Mouse (Mus musculus): ENCODE measurements around the gene Ddx6. TPM values are rescaled to one million over a fixed set of nuclear protein-coding genes. Genes with fewer than 3 reads are reported as not detected.
A peak's percentile ranks its signal among the peaks of the same experiment; 100 is the strongest.
"Not testable (repeated sequence)": the region's sequence is repeated elsewhere in the genome, so short reads cannot be mapped to it uniquely, and the experiment has no call there.

Ddx6 gene
- total RNA-seq, 2 experiments from 2014 or later: 57.4 to 60.7 TPM

GRCm38 (mm10) chr9:44593221-44593620 lies 11.5 kb upstream of the Ddx6 start:
- intact Hi-C loops (cut with DNase I): no loop called here
- DNase-seq: no peak

GRCm38 (mm10) chr9:44593886-44594285 lies 10.8 kb upstream of the Ddx6 start:
- DNase-seq: no peak
- intact Hi-C loops (cut with DNase I): no loop called here

- no peak for DNase-seq
- intact Hi-C loops (cut with DNase I): no loop called here
Measured at GRCm38 (mm10) chr9:44594901-44595536, 9.7 kb upstream of the Ddx6 start.

GRCm38 (mm10) chr9:44595537-44595930 lies 9.2 kb upstream of the Ddx6 start:
- DNase-seq: no peak
- intact Hi-C loops (cut with DNase I): no loop called here

- intact Hi-C loops (cut with DNase I): no loop called here
- no peak for DNase-seq
Measured at GRCm38 (mm10) chr9:44597742-44598141, 7.0 kb upstream of the Ddx6 start.

- intact Hi-C loops (cut with DNase I): no loop called here
- no peak for DNase-seq
Measured at GRCm38 (mm10) chr9:44598899-44599495, 5.7 kb upstream of the Ddx6 start.

- no peak for DNase-seq
- intact Hi-C loops (cut with DNase I): no loop called here
Measured at GRCm38 (mm10) chr9:44599616-44600015, 5.1 kb upstream of the Ddx6 start.

GRCm38 (mm10) chr9:44600801-44601200 lies 3.9 kb upstream of the Ddx6 start:
- DNase-seq: no peak
- intact Hi-C loops (cut with DNase I): no loop called here

- intact Hi-C loops (cut with DNase I): no loop called here
- no peak for DNase-seq
Measured at GRCm38 (mm10) chr9:44602766-44603165, 1.9 kb upstream of the Ddx6 start.

GRCm38 (mm10) chr9:44603454-44604289 lies 1.0 kb upstream of the Ddx6 start:
- DNase-seq: no peak
- intact Hi-C loops (cut with DNase I): loop anchor here (2.0 kb wide), 1 partner anchor 93 kb away; no protein-coding TSS in a partner anchor

GRCm38 (mm10) chr9:44604290-44604778 lies 358 bp upstream of the Ddx6 start:
- intact Hi-C loops (cut with DNase I): loop anchor here (2.0 kb wide), 1 partner anchor 94 kb away; no protein-coding TSS in a partner anchor
- peak; percentile 69 to 72 for DNase-seq

- DNase-seq: no peak
- intact Hi-C loops (cut with DNase I): loop anchor here (2.0 kb wide), 1 partner anchor 95 kb away; no protein-coding TSS in a partner anchor
Measured at GRCm38 (mm10) chr9:44605616-44606165, 999 bp downstream of the Ddx6 start.

GRCm38 (mm10) chr9:44606646-44607045 lies 2.0 kb downstream of the Ddx6 start:
- no peak for DNase-seq
- intact Hi-C loops (cut with DNase I): no loop called here

GRCm38 (mm10) chr9:44607306-44607705 lies 2.6 kb downstream of the Ddx6 start:
- no peak for DNase-seq
- intact Hi-C loops (cut with DNase I): no loop called here

GRCm38 (mm10) chr9:44610371-44610770 lies 5.7 kb downstream of the Ddx6 start:
- intact Hi-C loops (cut with DNase I): no loop called here
- DNase-seq: no peak

GRCm38 (mm10) chr9:44613081-44613480 lies 8.4 kb downstream of the Ddx6 start:
- intact Hi-C loops (cut with DNase I); DNase-seq: not testable (repeated sequence)

- DNase-seq: no peak
- intact Hi-C loops (cut with DNase I): no loop called here
Measured at GRCm38 (mm10) chr9:44621114-44621513, 16.4 kb downstream of the Ddx6 start.

GRCm38 (mm10) chr9:44624390-44624789 lies 19.7 kb downstream of the Ddx6 start:
- intact Hi-C loops (cut with DNase I): no loop called here
- no peak for DNase-seq

- DNase-seq: no peak
- intact Hi-C loops (cut with DNase I): no loop called here
Measured at GRCm38 (mm10) chr9:44626268-44626667, 21.6 kb downstream of the Ddx6 start.

GRCm38 (mm10) chr9:44637551-44638169 lies 33.0 kb downstream of the Ddx6 start:
- peak in 1 of 2 experiments; percentile 51 for DNase-seq
- intact Hi-C loops (cut with DNase I): loop anchor here (10.0 kb wide), 1 partner anchor 307 kb away; no protein-coding TSS in a partner anchor

Data from gastrocnemius, postnatal 36 days (tissue).